Mouse (Mus musculus) kidney, embryonic 16.5 days (tissue): ENCODE measurements around the gene Ipo13. TPM values are rescaled to one million over a fixed set of nuclear protein-coding genes. Genes with fewer than 3 reads are reported as not detected.

Experiments
- ATAC-seq: fragments of 200-750 bp; cut with Nextera tagmentation; 2 replicates; pipeline ENCODE4 v1.8.0; 2017; ENCODE audit warnings: moderate TSS enrichment; ENCODE audit not compliant: low FRiP score, low TSS enrichment
- H3K27ac ChIP-seq: fragments of 300-500 bp; sonication (generic); 2 replicates; pipeline ENCODE4 v1.5.1; 2014; ENCODE audit warnings: low read length
- H3K27me3 ChIP-seq: fragments of 300-500 bp; sonication (generic); 2 replicates; pipeline ENCODE4 v1.6.1; 2014; ENCODE audit warnings: low read length, control low read depth, mixed read lengths; ENCODE audit not compliant: insufficient read depth
- H3K36me3 ChIP-seq: fragments of 300-500 bp; sonication (generic); 2 replicates; pipeline ENCODE4 v1.6.1; 2014; ENCODE audit warnings: low read length, control low read depth, mixed read lengths; ENCODE audit not compliant: insufficient read depth
- H3K4me1 ChIP-seq: fragments of 300-500 bp; sonication (generic); 2 replicates; pipeline ENCODE4 v1.6.1; 2014; ENCODE audit warnings: low read length, control low read depth, mixed read lengths; ENCODE audit not compliant: insufficient read depth
- H3K4me2 ChIP-seq: fragments of 300-500 bp; sonication (generic); replicated peaks from 2 replicates; pipeline ENCODE4 v1.6.1; 2014; ENCODE audit warnings: low read depth, low read length
- H3K4me3 ChIP-seq: fragments of 300-500 bp; sonication (generic); 2 replicates; pipeline ENCODE4 v1.5.1; 2014; ENCODE audit warnings: mild to moderate bottlenecking, low read length
- H3K9ac ChIP-seq: fragments of 300-500 bp; sonication (generic); replicated peaks from 2 replicates; pipeline ENCODE4 v1.6.1; 2014; ENCODE audit warnings: low read length
- H3K9me3 ChIP-seq: fragments of 300-500 bp; sonication (generic); 2 replicates; pipeline ENCODE4 v1.6.1; 2016; ENCODE audit warnings: low read length, control low read depth
- WGBS: fragments of 180-500 bp; shearing (Covaris S2); extraction: QIAGEN DNeasy Blood & Tissue Kit; methylation state at CpG from one replicate; pipeline ENCODE4 v1.1.7; 2014; 5-methylcytosine and 5-hydroxymethylcytosine counted together
- polyA plus RNA-seq: library from polyadenylated mRNA; unstranded; fragments of >200 nt; fragmentation: Nextera tagmentation; extraction: Ambion mirVana; gene quantifications from 2 replicates; pipeline ENCODE4 v1.2.1, GENCODE M21; 2015

The Ipo13 gene
- polyA plus RNA-seq, 1 experiment from 2014 or later = 52.9 TPM

- Histone ChIP-seq H3K27me3 (no peaks in the 10 kb centered on the region), H3K4me3 (no peak overlapping the region), H3K36me3 (peaks cover 61% of the 10 kb centered on the region), H3K9ac (no peak overlapping the region), H3K27ac (no peak overlapping the region), H3K4me1 (no peaks in the 10 kb centered on the region), H3K9me3 (no peaks in the 10 kb centered on the region), H3K4me2 (no peak overlapping the region)
- WGBS = 87% methylated on average over 3 of the region's 3 CpGs
- ATAC-seq = no peak
These were observed 16.7 kb downstream of the Ipo13 start for GRCm38 (mm10) chr4:117898111-117898510.

- peaks cover 3% of the 10 kb centered on the region for H3K4me1 ChIP-seq
- ATAC-seq = no peak
- H3K27ac ChIP-seq = no peak overlapping the region
- no peaks in the 10 kb centered on the region for H3K9me3 ChIP-seq
- H3K36me3 ChIP-seq = peaks cover 41% of the 10 kb centered on the region
- no peak overlapping the region for H3K4me3 ChIP-seq
- no peaks in the 10 kb centered on the region for H3K27me3 ChIP-seq
- no peak overlapping the region for H3K4me2 ChIP-seq
- 98% methylated on average over 6 of the region's 6 CpGs for WGBS
- no peak overlapping the region for H3K9ac ChIP-seq
These were observed 18.8 kb downstream of the Ipo13 start for GRCm38 (mm10) chr4:117896031-117896430.

GRCm38 (mm10) chr4:117895339-117895738 is 19.5 kb downstream of the Ipo13 start:
- WGBS = 82% methylated on average over 7 of the region's 7 CpGs
- H3K9me3 ChIP-seq = no peaks in the 10 kb centered on the region
- H3K4me1 ChIP-seq = peaks cover 8% of the 10 kb centered on the region
- H3K4me3 ChIP-seq = no peak overlapping the region
- H3K36me3 ChIP-seq = peaks cover 34% of the 10 kb centered on the region
- H3K4me2 ChIP-seq = no peak overlapping the region
- no peak overlapping the region for H3K9ac ChIP-seq
- no peak overlapping the region for H3K27ac ChIP-seq
- H3K27me3 ChIP-seq = no peaks in the 10 kb centered on the region
- no peak for ATAC-seq

- no peak for ATAC-seq
- Histone ChIP-seq H3K4me3 (no peak overlapping the region), H3K4me1 (peaks cover 8% of the 10 kb centered on the region), H3K27me3 (no peaks in the 10 kb centered on the region), H3K36me3 (peaks cover 32% of the 10 kb centered on the region), H3K27ac (no peak overlapping the region), H3K4me2 (no peak overlapping the region), H3K9ac (no peak overlapping the region), H3K9me3 (no peaks in the 10 kb centered on the region)
- WGBS = 93% methylated on average over 8 of the region's 8 CpGs
These were observed 20.2 kb downstream of the Ipo13 start for GRCm38 (mm10) chr4:117894601-117895000.

GRCm38 (mm10) chr4:117893376-117893775 is 21.4 kb downstream of the Ipo13 start:
- Histone ChIP-seq H3K36me3 (peaks cover 28% of the 10 kb centered on the region), H3K4me2 (no peak overlapping the region), H3K4me1 (peaks cover 8% of the 10 kb centered on the region), H3K9me3 (no peaks in the 10 kb centered on the region), H3K27ac (no peak overlapping the region), H3K27me3 (no peaks in the 10 kb centered on the region), H3K9ac (no peak overlapping the region), H3K4me3 (no peak overlapping the region)
- ATAC-seq = no peak
- WGBS = 11% methylated on average over 9 of the region's 9 CpGs

GRCm38 (mm10) chr4:117891738-117892161 is 23.0 kb downstream of the Ipo13 start, which contains the start of gene Dph2:
Dph2 (minus strand) TSS chr4:117892032.
- WGBS = under 1% methylated on average over 21 of the region's 21 CpGs
- Histone ChIP-seq H3K27me3 (no peaks in the 10 kb centered on the region), H3K9ac (peak within 1 kb of the TSS; percentile 66), H3K27ac (no peak within 1 kb of the TSS), H3K9me3 (no peaks in the 10 kb centered on the region), H3K4me2 (peak within 1 kb of the TSS; percentile 85), H3K36me3 (peaks cover 22% of the 10 kb centered on the region), H3K4me3 (peak within 1 kb of the TSS; percentile 85), H3K4me1 (peaks cover 11% of the 10 kb centered on the region)
- ATAC-seq = peak; percentile 87

GRCm38 (mm10) chr4:117890750-117891149 is 24.0 kb downstream of the Ipo13 start:
- Histone ChIP-seq H3K9me3 (no peaks in the 10 kb centered on the region), H3K4me1 (peaks cover 20% of the 10 kb centered on the region), H3K36me3 (peaks cover 20% of the 10 kb centered on the region), H3K4me3 (peak overlapping the region; percentile 85), H3K9ac (no peak overlapping the region), H3K4me2 (peak overlapping the region; percentile 85), H3K27me3 (no peaks in the 10 kb centered on the region), H3K27ac (no peak overlapping the region)
- no peak for ATAC-seq
- 80% methylated on average over 8 of the region's 8 CpGs for WGBS

- 95% methylated on average over 14 of the region's 14 CpGs for WGBS
- peaks cover 20% of the 10 kb centered on the region for H3K4me1 ChIP-seq
- H3K4me2 ChIP-seq = no peak overlapping the region
- H3K27me3 ChIP-seq = no peaks in the 10 kb centered on the region
- no peak overlapping the region for H3K27ac ChIP-seq
- no peak for ATAC-seq
- no peak overlapping the region for H3K9ac ChIP-seq
- H3K4me3 ChIP-seq = no peak overlapping the region
- no peaks in the 10 kb centered on the region for H3K9me3 ChIP-seq
- H3K36me3 ChIP-seq = peaks cover 16% of the 10 kb centered on the region
These were observed 24.8 kb downstream of the Ipo13 start for GRCm38 (mm10) chr4:117890031-117890430.

GRCm38 (mm10) chr4:117889471-117889870 is 25.3 kb downstream of the Ipo13 start:
- Histone ChIP-seq H3K4me3 (no peak overlapping the region), H3K9me3 (no peaks in the 10 kb centered on the region), H3K27ac (no peak overlapping the region), H3K27me3 (no peaks in the 10 kb centered on the region), H3K9ac (no peak overlapping the region), H3K4me2 (no peak overlapping the region), H3K36me3 (peaks cover 16% of the 10 kb centered on the region), H3K4me1 (peaks cover 20% of the 10 kb centered on the region)
- ATAC-seq = no peak
- 94% methylated on average over 15 of the region's 15 CpGs for WGBS

GRCm38 (mm10) chr4:117887920-117888319 is 26.9 kb downstream of the Ipo13 start:
- Histone ChIP-seq H3K36me3 (peaks cover 14% of the 10 kb centered on the region; the same call in 1 of the 2 replicates), H3K4me1 (peaks cover 27% of the 10 kb centered on the region), H3K27me3 (no peaks in the 10 kb centered on the region), H3K4me3 (no peak overlapping the region), H3K27ac (no peak overlapping the region), H3K9me3 (no peaks in the 10 kb centered on the region), H3K4me2 (peak overlapping the region; percentile 91), H3K9ac (peak overlapping the region; percentile 41; the same call in 1 of the 2 replicates)
- no peak for ATAC-seq
- 73% methylated on average over 2 of the region's 2 CpGs for WGBS
